Mouse (Mus musculus) erythroblast, embryonic 14.5 days (primary cell): ENCODE data around the gene Prkn. TPM values are rescaled to one million over a fixed set of nuclear protein-coding genes. Genes with fewer than 3 reads are reported as not detected.
A peak's percentile ranks its signal among the peaks of the same experiment; 100 is the strongest.

ENCODE experiments used
- H3K27me3 ChIP-seq: 2 replicates; pipeline ENCODE4 v1.6.1; 2012; ENCODE audit warnings: inconsistent platforms; ENCODE audit not compliant: control insufficient read depth
- H3K36me3 ChIP-seq: 2 replicates; pipeline ENCODE4 v1.6.1; 2012; ENCODE audit warnings: mild to moderate bottlenecking, inconsistent platforms; ENCODE audit not compliant: control insufficient read depth
- H3K4me1 ChIP-seq: 2 replicates; pipeline ENCODE4 v1.6.1; 2012; ENCODE audit warnings: inconsistent platforms; ENCODE audit not compliant: control insufficient read depth
- H3K4me3 ChIP-seq: replicated peaks from 2 replicates; pipeline ENCODE3; 2012; ENCODE audit warnings: moderate library complexity, mild to moderate bottlenecking, inconsistent platforms
- H3K9me3 ChIP-seq: 2 replicates; pipeline ENCODE4 v1.6.1; 2012; ENCODE audit warnings: low read length, inconsistent platforms, mixed read lengths; ENCODE audit not compliant: control insufficient read depth
- GATA1 ChIP-seq: IDR thresholded peaks from 2 replicates; pipeline ENCODE4 v1.6.1; 2012; ENCODE audit warnings: low read length, inconsistent platforms, mixed read lengths
- TAL1 ChIP-seq: IDR thresholded peaks from 3 replicates; pipeline ENCODE4 v1.6.1; 2012; ENCODE audit warnings: low read length, inconsistent platforms, mixed read lengths
- polyA plus RNA-seq: library from polyadenylated mRNA; stranded (reverse); fragments of >175 nt; gene quantifications from 2 replicates; pipeline ENCODE4 v1.2.3, GENCODE M21; 2012

Gene Prkn
- polyA plus RNA-seq, 1 experiment, result not detected

GRCm38 (mm10) chr17:12031203-12031942 lies 1191.2 kb downstream of the Prkn start:
- Histone ChIP-seq H3K27me3 (peaks cover 17% of the 10 kb centered on the region), H3K9me3 (no peaks in the 10 kb centered on the region), H3K4me1 (peaks cover 15% of the 10 kb centered on the region), H3K4me3 (no peak overlapping the region), H3K36me3 (peaks cover 8% of the 10 kb centered on the region)
- TF ChIP-seq TAL1, result no peak
- TF ChIP-seq GATA1, result no peak

DNA sequence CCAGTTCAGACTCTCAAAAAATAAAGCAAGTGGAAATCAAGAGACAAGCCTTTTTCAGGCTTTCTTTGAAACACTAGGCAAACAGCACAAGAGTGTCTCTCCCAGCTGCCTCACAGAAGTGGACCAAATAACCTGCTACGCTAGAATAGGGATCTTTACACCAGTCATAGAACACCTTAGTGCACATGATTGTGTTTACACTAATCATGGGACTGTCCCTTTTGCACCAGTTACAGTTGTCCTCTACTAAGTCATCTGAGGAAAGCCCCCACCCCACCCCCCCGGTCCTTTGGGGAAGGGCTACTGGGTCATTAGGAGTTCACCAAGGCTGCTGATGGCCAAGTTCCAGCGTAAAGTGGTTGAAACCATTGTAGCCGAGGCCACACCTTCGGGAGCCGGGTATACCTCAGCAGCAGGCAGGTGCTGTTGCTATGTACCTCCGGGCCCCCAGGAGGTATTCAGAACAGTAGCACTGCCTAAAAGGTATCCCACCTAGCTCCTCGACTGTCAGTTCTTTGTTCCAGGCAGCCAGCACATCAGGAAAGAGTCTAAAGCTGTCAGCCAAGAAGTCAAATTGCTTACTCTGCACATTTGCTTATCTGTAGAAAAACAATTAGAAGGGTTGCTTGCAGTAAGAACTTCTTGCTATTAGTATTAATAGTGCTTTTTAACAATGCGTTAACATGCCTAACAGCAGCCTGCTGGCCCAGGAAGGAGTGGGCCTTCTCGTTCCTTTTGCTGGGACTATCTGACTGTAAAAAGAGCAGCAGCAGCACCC lies 1192.0 kb downstream of the Prkn start:
- TF ChIP-seq GATA1 (no peak), TAL1 (no peak)
- peaks cover 17% of the 10 kb centered on the region for H3K27me3 ChIP-seq
- H3K4me1 ChIP-seq, result peaks cover 23% of the 10 kb centered on the region
- no peaks in the 10 kb centered on the region for H3K9me3 ChIP-seq
- H3K4me3 ChIP-seq, result no peak overlapping the region
- peaks cover 8% of the 10 kb centered on the region for H3K36me3 ChIP-seq

DNA sequence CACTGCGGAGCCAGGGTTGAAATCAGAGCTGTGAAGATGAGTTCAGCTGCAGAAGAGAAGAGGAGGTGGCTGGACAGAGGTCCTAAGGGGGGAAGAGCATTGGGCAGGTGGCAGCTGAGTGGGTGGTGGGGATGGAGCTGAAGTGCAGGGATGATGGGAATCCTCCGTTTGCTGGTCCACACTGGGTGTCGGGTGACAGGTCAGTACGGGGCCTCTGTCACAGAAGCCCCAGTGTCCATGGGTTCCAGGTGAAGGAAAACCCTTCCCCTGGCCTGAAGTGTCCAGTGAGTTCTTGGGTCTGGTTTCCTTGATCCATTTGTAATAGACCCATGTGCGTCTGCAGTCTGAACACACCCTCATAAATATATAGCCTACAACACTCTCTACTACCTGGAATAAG lies 1195.2 kb downstream of the Prkn start:
- Histone ChIP-seq H3K27me3 (peaks cover 3% of the 10 kb centered on the region; the same call in 1 of the 2 replicates), H3K4me3 (no peak overlapping the region), H3K36me3 (peaks cover 8% of the 10 kb centered on the region), H3K4me1 (peaks cover 55% of the 10 kb centered on the region), H3K9me3 (no peaks in the 10 kb centered on the region)
- TF ChIP-seq GATA1 (no peak), TAL1 (no peak)

DNA sequence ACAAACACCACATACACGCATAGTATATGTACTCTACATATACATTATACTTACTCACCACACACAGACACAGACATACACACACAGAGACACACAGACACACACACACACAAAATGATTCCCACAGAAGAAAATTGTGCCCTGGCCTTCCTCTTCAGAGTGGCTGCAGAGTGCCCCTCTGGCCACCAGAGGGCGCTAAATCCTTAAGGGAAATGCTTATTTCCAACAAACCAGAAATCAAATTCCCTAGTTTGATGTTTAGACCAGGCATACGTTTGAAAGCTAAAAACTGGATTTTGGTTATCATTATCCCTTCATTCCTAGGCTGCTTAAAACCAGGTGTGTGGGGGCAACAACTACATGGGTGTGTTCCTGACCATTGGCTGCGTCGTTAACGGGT lies 1196.0 kb downstream of the Prkn start:
- no peak for TF ChIP-seq GATA1
- no peak for TF ChIP-seq TAL1
- no peaks in the 10 kb centered on the region; the same call in 1 of the 2 replicates for H3K27me3 ChIP-seq
- H3K9me3 ChIP-seq, result no peaks in the 10 kb centered on the region
- peaks cover 63% of the 10 kb centered on the region for H3K4me1 ChIP-seq
- H3K36me3 ChIP-seq, result peaks cover 8% of the 10 kb centered on the region
- peak overlapping the region; percentile 60 for H3K4me3 ChIP-seq

DNA sequence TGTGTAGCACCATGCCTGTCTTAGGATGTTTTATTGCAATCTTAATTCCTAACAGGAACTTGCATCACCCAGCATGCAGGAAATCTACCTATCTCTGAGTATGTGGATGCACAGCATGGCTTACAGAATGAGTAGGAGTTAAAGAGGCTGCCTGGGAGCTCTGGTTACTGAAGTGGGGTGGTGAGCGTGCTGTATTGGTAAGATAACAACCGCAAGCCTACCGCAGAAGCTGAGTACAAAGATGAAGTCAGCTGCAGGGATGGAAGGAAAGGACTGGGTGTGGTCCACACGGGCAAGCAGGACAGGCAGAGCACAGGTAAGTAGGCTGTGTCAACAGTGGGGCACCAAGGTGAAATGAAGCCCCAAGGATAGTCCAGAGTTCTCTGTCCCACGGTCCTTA lies 1196.9 kb downstream of the Prkn start:
- Histone ChIP-seq H3K9me3 (no peaks in the 10 kb centered on the region), H3K4me1 (peaks cover 65% of the 10 kb centered on the region), H3K4me3 (peak overlapping the region; percentile 60), H3K36me3 (peaks cover 8% of the 10 kb centered on the region), H3K27me3 (no peaks in the 10 kb centered on the region; the same call in 1 of the 2 replicates)
- TF ChIP-seq TAL1 (peak; percentile 80), GATA1 (peak; percentile 53)

DNA sequence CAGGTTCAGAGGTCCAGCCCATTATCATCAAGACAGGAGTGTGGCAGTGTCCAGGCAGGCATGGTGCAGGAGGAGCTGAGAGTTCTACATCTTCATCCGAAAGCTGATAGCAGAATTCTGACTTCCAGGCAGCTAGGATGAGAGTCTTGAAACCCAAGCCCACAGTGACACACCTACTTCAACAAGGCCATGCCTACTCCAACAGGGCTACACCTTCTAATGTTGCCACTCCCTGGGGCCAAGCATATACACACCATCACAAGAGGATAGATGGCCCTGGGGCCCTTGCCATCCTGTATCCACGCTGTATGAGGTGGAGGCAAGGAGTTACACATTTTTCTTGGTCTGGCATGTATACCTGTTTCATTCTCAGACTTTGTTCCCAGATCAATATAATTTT lies 1197.4 kb downstream of the Prkn start:
- Histone ChIP-seq H3K9me3 (no peaks in the 10 kb centered on the region), H3K4me1 (peaks cover 70% of the 10 kb centered on the region), H3K36me3 (peaks cover 8% of the 10 kb centered on the region), H3K27me3 (no peaks in the 10 kb centered on the region), H3K4me3 (peak overlapping the region; percentile 60)
- TF ChIP-seq GATA1, result no peak
- no peak for TF ChIP-seq TAL1

GRCm38 (mm10) chr17:12038499-12038898 lies 1198.3 kb downstream of the Prkn start:
- H3K27me3 ChIP-seq, result peaks cover under 1% of the 10 kb centered on the region
- peak overlapping the region; percentile 60 for H3K4me3 ChIP-seq
- TF ChIP-seq GATA1 (peak; percentile 35; the same call in 1 of the 2 replicates), TAL1 (no peak)
- peaks cover 8% of the 10 kb centered on the region for H3K36me3 ChIP-seq
- no peaks in the 10 kb centered on the region for H3K9me3 ChIP-seq
- H3K4me1 ChIP-seq, result peaks cover 76% of the 10 kb centered on the region

- peaks cover 8% of the 10 kb centered on the region for H3K36me3 ChIP-seq
- peaks cover 7% of the 10 kb centered on the region for H3K27me3 ChIP-seq
- H3K4me1 ChIP-seq, result peaks cover 76% of the 10 kb centered on the region
- peak overlapping the region; percentile 60 for H3K4me3 ChIP-seq
- H3K9me3 ChIP-seq, result no peaks in the 10 kb centered on the region
- no peak for TF ChIP-seq TAL1
Observed at GRCm38 (mm10) chr17:12039188-12039587, 1199.0 kb downstream of the Prkn start.

DNA sequence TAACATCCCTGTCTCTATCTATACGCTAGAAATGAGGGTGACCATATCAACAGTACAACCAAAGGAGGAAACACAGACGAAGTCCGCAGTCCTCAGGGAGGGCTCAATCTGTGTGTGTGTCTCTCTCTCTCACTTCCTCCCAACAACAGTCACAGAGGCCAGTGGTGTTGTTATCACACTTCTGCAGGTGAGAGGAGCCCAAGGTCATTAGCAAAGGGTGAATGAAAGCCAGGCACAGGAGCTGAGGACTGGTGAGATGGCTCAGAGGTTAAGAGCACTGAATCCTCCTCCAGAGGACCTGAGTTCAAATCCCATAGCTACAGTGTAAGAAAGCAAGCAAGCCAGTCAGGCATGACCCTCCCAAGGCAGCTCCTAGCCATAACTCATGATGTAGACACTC lies 1199.7 kb downstream of the Prkn start:
- H3K4me3 ChIP-seq, result no peak overlapping the region
- H3K36me3 ChIP-seq, result peaks cover 6% of the 10 kb centered on the region
- TF ChIP-seq GATA1, result no peak
- TF ChIP-seq TAL1, result no peak
- H3K27me3 ChIP-seq, result peaks cover 15% of the 10 kb centered on the region
- H3K4me1 ChIP-seq, result peaks cover 80% of the 10 kb centered on the region
- H3K9me3 ChIP-seq, result no peaks in the 10 kb centered on the region
